Comparison of ENCODE assay signal across 8 mouse cellular contexts in the genomic region with DNA sequence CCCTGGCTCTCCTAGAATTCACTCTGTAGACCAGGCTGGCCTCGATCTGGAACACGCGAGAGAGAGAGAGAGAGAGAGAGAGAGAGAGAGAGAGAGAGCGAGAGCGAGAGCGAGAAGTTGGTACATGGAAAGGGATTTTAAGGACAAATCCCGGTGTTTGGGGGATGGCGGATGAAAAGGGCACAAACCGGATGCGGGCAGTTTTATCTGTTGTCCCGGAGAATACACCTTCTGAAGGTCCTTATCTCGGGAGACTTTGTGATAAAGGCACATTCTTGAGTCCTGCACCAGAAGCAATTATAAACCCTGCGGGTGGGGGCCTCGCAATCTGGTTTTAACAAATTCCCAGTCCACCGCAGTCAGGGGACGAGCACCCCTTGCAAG. TPM values are rescaled to one million over a fixed set of nuclear protein-coding genes. Genes with fewer than 3 reads are reported as not detected.
A peak's percentile ranks its signal among the peaks of the same experiment; 100 is the strongest.
DNase-seq lines count a peak whose midpoint lies in the region; ATAC-seq and TF ChIP-seq lines count a peak whose summit lies in the region.

No protein-coding gene starts in this region.

- no peaks in the 10 kb centered on the region for H3K9me3 ChIP-seq in hindbrain, embryonic 12.5 days (replicated peaks)
- H3K9me3 ChIP-seq in midbrain, embryonic 12.5 days = no peaks in the 10 kb centered on the region

- H3K9ac ChIP-seq in hindbrain, embryonic 12.5 days = peak overlapping the region; percentile 99
- peak overlapping the region; percentile 98 for H3K9ac ChIP-seq in midbrain, embryonic 12.5 days (replicated peaks)

- WGBS in hindbrain, embryonic 12.5 days = 0% methylated on average over 16 of the region's 16 CpGs
- WGBS in midbrain, embryonic 12.5 days = 0% methylated on average over 13 of the region's 16 CpGs

- H3K27ac ChIP-seq in layer of hippocampus, adult 2 months = peak overlapping the region; percentile 100
- H3K27ac ChIP-seq in brown adipose tissue, adult 24 weeks (replicated peaks; ENCODE audit: low read depth, low read length) = peak overlapping the region; percentile 97
- H3K27ac ChIP-seq in hindbrain, embryonic 12.5 days = peak overlapping the region; percentile 97
- H3K27ac ChIP-seq in midbrain, embryonic 12.5 days (replicated peaks) = peak overlapping the region; percentile 97

- TF ChIP-seq CTCF in layer of hippocampus, adult 2 months (conservative IDR thresholded peaks at IDR 0.05) = no peak

- H3K4me2 ChIP-seq in hindbrain, embryonic 12.5 days (replicated peaks) = peak overlapping the region; percentile 87
- H3K4me2 ChIP-seq in midbrain, embryonic 12.5 days (replicated peaks) = peak overlapping the region; percentile 81

- H3K4me3 ChIP-seq in layer of hippocampus, adult 2 months = peak overlapping the region; percentile 79
- peak overlapping the region; percentile 97 for H3K4me3 ChIP-seq in brown adipose tissue, adult 24 weeks (ENCODE audit: insufficient read depth, low read depth, low read length)
- peak overlapping the region; percentile 100 for H3K4me3 ChIP-seq in hindbrain, embryonic 12.5 days
- peak overlapping the region; percentile 100 for H3K4me3 ChIP-seq in midbrain, embryonic 12.5 days

- peaks cover 3% of the 10 kb centered on the region; the same call in 1 of the 2 replicates for H3K4me1 ChIP-seq in brown adipose tissue, adult 24 weeks (ENCODE audit: control insufficient read depth, insufficient read depth, insufficient read length, low read length)
- H3K4me1 ChIP-seq in hindbrain, embryonic 12.5 days = peaks cover 20% of the 10 kb centered on the region
- peaks cover 15% of the 10 kb centered on the region for H3K4me1 ChIP-seq in midbrain, embryonic 12.5 days

- 0 out of 2 replicates have a peak, but pooled peaks have one; percentile 4 for ATAC-seq in hindbrain, embryonic 12.5 days (ENCODE audit: low FRiP score)
- ATAC-seq in midbrain, embryonic 12.5 days (ENCODE audit: low FRiP score, low read depth) = no peak

- peaks cover 23% of the 10 kb centered on the region for H3K36me3 ChIP-seq in hindbrain, embryonic 12.5 days
- peaks cover 26% of the 10 kb centered on the region for H3K36me3 ChIP-seq in midbrain, embryonic 12.5 days

- peak in 1 of 2 experiments; percentile 8 for DNase-seq in layer of hippocampus, adult 2 months (ENCODE audit: low spot score in 2 of 2)
- DNase-seq in layer of hippocampus, postnatal 36 days = no peak
- DNase-seq in testis, postnatal 14 days (ENCODE audit: low spot score) = no peak
- no peak for DNase-seq in urinary bladder, postnatal 14 days (ENCODE audit: low spot score)
- DNase-seq in lung, postnatal 4 days = no peak

- H3K27me3 ChIP-seq in hindbrain, embryonic 12.5 days = no peaks in the 10 kb centered on the region
- no peaks in the 10 kb centered on the region for H3K27me3 ChIP-seq in midbrain, embryonic 12.5 days

RNA-seq across cellular contexts. Expression of a gene that starts 0.4 kb away (rescaled TPM):
- total RNA-seq in layer of hippocampus, adult 2 months (2021) = 100 to 1,000 TPM; 108 to 111 TPM
- total RNA-seq in layer of hippocampus, postnatal 36 days (2021) = 100 to 1,000 TPM; 120 to 128 TPM
- polyA plus RNA-seq in brown adipose tissue, adult 24 weeks (2012; ENCODE audit: insufficient read depth, insufficient read length, missing spikeins) = 91.7 and 147 TPM in 2 replicates
- polyA plus RNA-seq in hindbrain, embryonic 12.5 days (2016; fragmentation: Nextera tagmentation; extraction: Ambion mirVana) = 436 and 455 TPM in 2 replicates
- polyA plus RNA-seq in midbrain, embryonic 12.5 days (2016; fragmentation: Nextera tagmentation; extraction: Ambion mirVana) = 481 and 498 TPM in 2 replicates

RNA-seq across cellular contexts. Expression of a gene that starts 31.6 kb away (rescaled TPM):
- total RNA-seq in layer of hippocampus, adult 2 months (2021) = 100 to 1,000 TPM; 104 to 159 TPM
- total RNA-seq in layer of hippocampus, postnatal 36 days (2021) = 100 to 1,000 TPM; 167 to 174 TPM
- 51.3 and 74.0 TPM in 2 replicates for polyA plus RNA-seq in brown adipose tissue, adult 24 weeks (2012; ENCODE audit: insufficient read depth, insufficient read length, missing spikeins)
- polyA plus RNA-seq in hindbrain, embryonic 12.5 days (2016; fragmentation: Nextera tagmentation; extraction: Ambion mirVana) = 182 and 205 TPM in 2 replicates
- polyA plus RNA-seq in midbrain, embryonic 12.5 days (2016; fragmentation: Nextera tagmentation; extraction: Ambion mirVana) = 175 and 180 TPM in 2 replicates

RNA-seq across cellular contexts. Expression of a gene that starts 52.7 kb away (rescaled TPM):
- 10 to 100 TPM; 17.6 to 21.3 TPM for total RNA-seq in layer of hippocampus, adult 2 months (2021)
- total RNA-seq in layer of hippocampus, postnatal 36 days (2021) = 10 to 100 TPM; 19.7 to 20.5 TPM
- 15.8 and 24.4 TPM in 2 replicates for polyA plus RNA-seq in brown adipose tissue, adult 24 weeks (2012; ENCODE audit: insufficient read depth, insufficient read length, missing spikeins)
- polyA plus RNA-seq in hindbrain, embryonic 12.5 days (2016; fragmentation: Nextera tagmentation; extraction: Ambion mirVana) = 48.9 and 51.7 TPM in 2 replicates
- 59.5 and 61.8 TPM in 2 replicates for polyA plus RNA-seq in midbrain, embryonic 12.5 days (2016; fragmentation: Nextera tagmentation; extraction: Ambion mirVana)

RNA-seq across cellular contexts. Expression of a gene that starts 53.0 kb away (rescaled TPM):
- 10 to 100 TPM; 27.5 to 31.3 TPM for total RNA-seq in layer of hippocampus, adult 2 months (2021)
- total RNA-seq in layer of hippocampus, postnatal 36 days (2021) = 10 to 100 TPM; 26.7 to 29.7 TPM
- polyA plus RNA-seq in brown adipose tissue, adult 24 weeks (2012; ENCODE audit: insufficient read depth, insufficient read length, missing spikeins) = 28.6 and 41.0 TPM in 2 replicates
- 43.9 and 48.2 TPM in 2 replicates for polyA plus RNA-seq in hindbrain, embryonic 12.5 days (2016; fragmentation: Nextera tagmentation; extraction: Ambion mirVana)
- polyA plus RNA-seq in midbrain, embryonic 12.5 days (2016; fragmentation: Nextera tagmentation; extraction: Ambion mirVana) = 51.9 and 52.8 TPM in 2 replicates
